Mouse (Mus musculus) lung, embryonic 16.5 days (tissue): ENCODE results near the gene Pou2f3. TPM values are rescaled to one million over a fixed set of nuclear protein-coding genes. Genes with fewer than 3 reads are reported as not detected.

Experiments
- ATAC-seq: fragments of 200-750 bp; cut with Nextera tagmentation; 2 replicates; pipeline ENCODE4 v1.8.0; 2017; ENCODE audit warnings: low read depth, mild to moderate bottlenecking, moderate library complexity
- H3K27ac ChIP-seq: fragments of 300-500 bp; sonication (generic); 2 replicates; pipeline ENCODE4 v1.5.1; 2014; ENCODE audit warnings: mild to moderate bottlenecking, control low read depth, low read length
- H3K27me3 ChIP-seq: fragments of 300-500 bp; sonication (generic); 2 replicates; pipeline ENCODE4 v1.6.1; 2014; ENCODE audit warnings: low read depth, low read length, mixed read lengths; ENCODE audit not compliant: control insufficient read depth, insufficient read depth
- H3K36me3 ChIP-seq: fragments of 300-500 bp; sonication (generic); 2 replicates; pipeline ENCODE4 v1.6.1; 2014; ENCODE audit warnings: low read length; ENCODE audit not compliant: control insufficient read depth, insufficient read depth
- H3K4me1 ChIP-seq: fragments of 300-500 bp; sonication (generic); replicated peaks from 2 replicates; pipeline ENCODE4 v1.6.1; 2014; ENCODE audit warnings: low read length, mixed read lengths; ENCODE audit not compliant: control insufficient read depth, insufficient read depth
- H3K4me2 ChIP-seq: fragments of 300-500 bp; sonication (generic); 2 replicates; pipeline ENCODE4 v1.6.1; 2014; ENCODE audit warnings: low read depth, low read length, control low read depth
- H3K4me3 ChIP-seq: fragments of 300-500 bp; sonication (generic); 2 replicates; pipeline ENCODE4 v1.5.1; 2014; ENCODE audit warnings: mild to moderate bottlenecking, low read length, control low read depth
- H3K9ac ChIP-seq: fragments of 300-500 bp; sonication (generic); 2 replicates; pipeline ENCODE4 v1.6.1; 2014; ENCODE audit warnings: low read length, control low read depth
- H3K9me3 ChIP-seq: fragments of 300-500 bp; sonication (generic); 2 replicates; pipeline ENCODE4 v1.6.1; 2016; ENCODE audit warnings: low read length; ENCODE audit not compliant: control insufficient read depth
- WGBS: fragments of 180-500 bp; shearing (Covaris S2); extraction: QIAGEN DNeasy Blood & Tissue Kit; methylation state at CpG from one replicate; pipeline ENCODE4 v1.1.7; 2014; 5-methylcytosine and 5-hydroxymethylcytosine counted together
- polyA plus RNA-seq: library from polyadenylated mRNA; unstranded; fragments of >200 nt; fragmentation: Nextera tagmentation; extraction: Ambion mirVana; gene quantifications from 2 replicates; pipeline ENCODE4 v1.2.1, GENCODE M21; 2015

Gene Pou2f3
- polyA plus RNA-seq, 1 experiment from 2014 or later = 0.13 TPM

- H3K9me3 ChIP-seq = no peaks in the 10 kb centered on the region
- no peaks in the 10 kb centered on the region for H3K36me3 ChIP-seq
- no peak overlapping the region for H3K4me3 ChIP-seq
- H3K4me2 ChIP-seq = no peak overlapping the region
- H3K4me1 ChIP-seq = peaks cover 44% of the 10 kb centered on the region
- WGBS = 70% methylated on average over 8 of the region's 8 CpGs
- no peaks in the 10 kb centered on the region for H3K27me3 ChIP-seq
- H3K27ac ChIP-seq = no peak overlapping the region
- no peak overlapping the region for H3K9ac ChIP-seq
- no peak for ATAC-seq
These were observed 17.5 kb upstream of the Pou2f3 start for GRCm38 (mm10) chr9:43227626-43228025.

DNA sequence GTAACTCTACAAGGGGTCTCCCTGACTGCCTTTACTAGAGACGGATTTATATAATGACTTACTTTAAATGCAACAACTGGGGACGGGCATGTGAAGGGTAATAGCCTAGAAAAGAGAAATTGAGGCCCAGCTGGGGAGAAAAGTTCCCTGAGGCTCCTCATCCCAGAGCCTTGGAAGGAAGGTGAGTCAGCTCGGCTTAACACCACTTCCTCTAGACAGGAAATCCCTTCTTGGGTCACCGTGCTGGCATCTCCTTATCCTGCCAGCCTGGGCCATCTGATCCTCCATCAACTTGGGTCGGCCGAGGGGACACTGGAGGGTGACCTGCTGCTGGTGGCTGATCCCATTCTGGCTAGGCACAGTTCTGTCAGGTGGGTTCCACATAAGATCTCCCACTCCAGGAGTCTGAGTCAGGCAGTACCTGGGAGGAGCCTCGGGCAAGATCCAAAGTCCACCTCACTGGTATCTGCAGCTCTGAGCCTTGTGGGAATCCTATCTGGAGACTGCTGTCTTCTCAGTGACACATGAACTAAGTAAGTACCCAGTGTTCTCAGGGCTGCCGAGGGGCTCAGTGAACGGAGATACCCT, 16.5 kb upstream of the Pou2f3 start:
- no peak overlapping the region for H3K9ac ChIP-seq
- no peaks in the 10 kb centered on the region for H3K27me3 ChIP-seq
- H3K4me2 ChIP-seq = no peak overlapping the region
- ATAC-seq = no peak
- no peaks in the 10 kb centered on the region for H3K9me3 ChIP-seq
- H3K27ac ChIP-seq = no peak overlapping the region
- H3K4me1 ChIP-seq = peaks cover 34% of the 10 kb centered on the region
- 63% methylated on average over 9 of the region's 9 CpGs for WGBS
- no peak overlapping the region for H3K4me3 ChIP-seq
- no peaks in the 10 kb centered on the region for H3K36me3 ChIP-seq

DNA sequence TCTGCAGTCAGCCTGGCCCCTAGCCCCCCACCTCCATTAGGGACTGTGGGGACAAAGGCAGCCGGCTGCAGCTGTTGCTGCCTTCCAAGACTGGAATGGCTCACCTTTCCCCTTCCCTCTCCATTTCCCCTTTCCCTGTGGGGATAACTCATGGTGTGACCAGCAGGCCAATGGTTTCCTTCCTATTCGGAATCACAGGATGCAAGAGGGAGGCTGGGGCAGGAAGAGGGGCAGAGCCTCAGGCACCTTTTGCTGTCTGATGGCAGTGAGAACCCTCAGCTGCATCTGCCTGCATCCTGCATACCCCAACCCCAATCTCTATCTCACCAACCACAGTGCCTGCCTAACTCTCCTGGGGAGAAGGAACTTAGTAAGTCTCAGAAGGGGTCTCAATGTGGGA, 15.3 kb upstream of the Pou2f3 start:
- Histone ChIP-seq H3K27ac (no peak overlapping the region), H3K9ac (no peak overlapping the region; the same call in 1 of the 2 replicates)
- ATAC-seq = no peak

DNA sequence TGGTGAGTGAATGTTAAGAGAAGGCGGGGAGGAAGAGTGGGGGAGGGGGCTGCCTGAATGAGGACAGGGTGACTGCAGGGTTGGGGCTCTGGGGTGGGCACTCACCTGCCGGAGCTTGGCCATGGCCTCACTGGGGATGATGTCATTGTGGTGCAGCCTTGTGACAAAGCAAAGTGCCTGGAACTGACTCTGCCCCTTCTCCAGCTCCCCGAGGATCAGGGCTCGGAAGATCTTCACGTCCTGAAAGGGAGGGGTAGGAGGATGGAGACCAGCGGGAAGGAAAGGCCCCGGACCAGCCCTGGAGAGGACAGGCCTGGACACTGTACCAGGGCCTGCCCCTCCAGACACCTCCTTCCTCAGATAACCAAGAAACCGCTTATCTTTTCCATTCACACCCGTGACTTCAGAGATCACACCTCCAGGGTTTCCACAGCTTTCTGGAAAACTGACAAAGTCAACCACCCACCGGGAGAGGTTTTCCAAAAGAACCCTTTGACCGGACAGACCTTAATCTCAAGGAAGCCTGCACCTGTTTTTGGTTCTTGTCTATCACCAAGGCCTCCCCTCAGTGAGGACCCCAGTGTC, 14.7 kb upstream of the Pou2f3 start:
- H3K27ac ChIP-seq = no peak overlapping the region
- no peak overlapping the region for H3K4me2 ChIP-seq
- no peaks in the 10 kb centered on the region for H3K36me3 ChIP-seq
- no peaks in the 10 kb centered on the region for H3K9me3 ChIP-seq
- WGBS = 40% methylated on average over 11 of the region's 11 CpGs
- no peak overlapping the region for H3K4me3 ChIP-seq
- H3K4me1 ChIP-seq = peaks cover 18% of the 10 kb centered on the region
- no peaks in the 10 kb centered on the region for H3K27me3 ChIP-seq
- ATAC-seq = no peak
- H3K9ac ChIP-seq = no peak overlapping the region

More for the DNA sequence above, 15.3 kb upstream of the Pou2f3 start:
- H3K4me1 ChIP-seq = peaks cover 22% of the 10 kb centered on the region
- no peaks in the 10 kb centered on the region for H3K36me3 ChIP-seq
- 17% methylated on average over 2 of the region's 2 CpGs for whole genome bisulfite sequencing
- no peaks in the 10 kb centered on the region for H3K9me3 ChIP-seq
- H3K4me2 ChIP-seq = no peak overlapping the region
- no peak overlapping the region for H3K4me3 ChIP-seq
- H3K27me3 ChIP-seq = no peaks in the 10 kb centered on the region

- Histone ChIP-seq H3K27me3 (no peaks in the 10 kb centered on the region), H3K9me3 (no peaks in the 10 kb centered on the region), H3K36me3 (no peaks in the 10 kb centered on the region), H3K4me1 (peaks cover 18% of the 10 kb centered on the region), H3K4me3 (no peak overlapping the region), H3K9ac (no peak overlapping the region), H3K4me2 (no peak overlapping the region), H3K27ac (no peak overlapping the region)
- 50% methylated on average over 8 of the region's 8 CpGs for WGBS
- no peak for ATAC-seq
These were observed 12.2 kb upstream of the Pou2f3 start for GRCm38 (mm10) chr9:43222429-43222715.

GRCm38 (mm10) chr9:43221643-43222428, 11.7 kb upstream of the Pou2f3 start:
- no peak overlapping the region for H3K4me3 ChIP-seq
- peaks cover 17% of the 10 kb centered on the region for H3K4me1 ChIP-seq
- H3K4me2 ChIP-seq = no peak overlapping the region
- no peak overlapping the region for H3K9ac ChIP-seq
- H3K9me3 ChIP-seq = no peaks in the 10 kb centered on the region
- H3K27ac ChIP-seq = no peak overlapping the region
- peak; percentile 68; the same call in 1 of the 2 replicates for ATAC-seq
- H3K27me3 ChIP-seq = no peaks in the 10 kb centered on the region
- H3K36me3 ChIP-seq = no peaks in the 10 kb centered on the region
- 46% methylated on average over 18 of the region's 18 CpGs for WGBS

DNA sequence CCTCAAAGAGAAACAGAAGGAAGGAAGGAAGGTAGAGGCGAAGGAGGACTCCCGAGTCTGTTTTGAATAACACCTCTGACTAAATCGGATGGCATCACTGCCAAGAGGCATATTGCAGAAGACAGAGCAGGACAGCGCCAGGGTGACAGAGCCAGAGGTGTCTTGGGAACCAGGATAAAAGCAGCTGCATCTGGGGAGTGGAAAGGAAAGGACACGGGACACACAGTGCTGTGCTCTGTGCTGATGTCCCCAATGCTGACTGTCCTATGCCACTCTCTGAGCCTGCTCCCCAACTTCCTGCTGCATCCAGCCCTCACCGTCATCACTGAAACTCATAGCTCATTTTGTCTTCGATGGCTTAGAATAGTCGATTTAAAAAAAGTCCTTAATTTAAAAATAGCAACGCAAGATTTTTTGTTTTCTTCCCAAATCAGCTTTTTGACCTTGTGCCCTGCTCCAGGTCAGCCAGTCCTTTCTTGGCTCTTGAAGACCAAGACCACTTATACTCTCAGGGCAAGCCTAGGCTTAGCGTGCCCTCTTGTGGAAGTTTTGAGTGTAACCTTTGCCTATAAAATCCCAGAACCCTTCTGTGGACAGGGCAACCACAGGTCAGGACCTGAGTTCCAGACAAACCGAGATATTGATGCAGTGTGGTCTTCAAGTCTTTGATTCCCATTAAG, 742 bp upstream of the Pou2f3 start:
- WGBS = 13% methylated on average over 11 of the region's 11 CpGs

DNA sequence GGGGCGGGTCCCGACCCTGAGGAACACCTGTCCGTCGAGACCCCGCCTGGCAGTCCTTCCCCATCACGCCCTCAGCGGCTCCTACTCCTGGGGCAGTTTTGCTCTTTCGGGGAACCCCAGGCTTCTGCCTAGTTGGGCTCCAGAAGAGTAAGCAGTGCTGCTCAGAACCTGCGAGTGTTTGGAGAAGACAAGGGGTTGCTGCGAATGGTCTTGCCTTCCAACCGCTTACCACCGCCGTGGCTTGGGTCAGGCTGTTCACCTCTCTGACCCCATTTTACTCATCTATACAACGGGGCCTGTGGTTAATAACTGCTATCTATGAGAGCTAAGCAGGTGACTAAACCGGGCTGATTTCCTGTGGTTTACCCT, 4.2 kb downstream of the Pou2f3 start:
- Histone ChIP-seq H3K4me1 (peaks cover 14% of the 10 kb centered on the region), H3K27me3 (peaks cover 31% of the 10 kb centered on the region), H3K36me3 (no peaks in the 10 kb centered on the region), H3K27ac (no peak overlapping the region), H3K4me2 (peak overlapping the region; percentile 57), H3K4me3 (peak overlapping the region; percentile 40; the same call in 1 of the 2 replicates), H3K9ac (peak overlapping the region; percentile 36; the same call in 1 of the 2 replicates), H3K9me3 (no peaks in the 10 kb centered on the region)
- ATAC-seq = no peak
- 2% methylated on average over 15 of the region's 15 CpGs for WGBS

More for the DNA sequence above, 742 bp upstream of the Pou2f3 start:
- Histone ChIP-seq H3K27ac (no peak overlapping the region; the same call in 1 of the 2 replicates), H3K4me1 (peaks cover 8% of the 10 kb centered on the region), H3K9me3 (no peaks in the 10 kb centered on the region), H3K9ac (no peak overlapping the region), H3K4me3 (no peak overlapping the region), H3K4me2 (peak overlapping the region; percentile 12), H3K27me3 (peaks cover 6% of the 10 kb centered on the region), H3K36me3 (no peaks in the 10 kb centered on the region)
- ATAC-seq = peak; percentile 58
